Mouse (Mus musculus) erythroid progenitor cell, adult 5-6 weeks (primary cell): ENCODE results near the gene Elmo1. TPM values are rescaled to one million over a fixed set of nuclear protein-coding genes. Genes with fewer than 3 reads are reported as not detected.

ENCODE experiments used
- ATAC-seq: replicated peaks from 2 replicates; pipeline ENCODE4 v1.8.0; 2016; ENCODE audit warnings: moderate number of reproducible peaks, mild to moderate bottlenecking, moderate TSS enrichment, inconsistent platforms; ENCODE audit not compliant: poor library complexity, low FRiP score, severe bottlenecking
- total RNA-seq, 2 experiments: library from RNA; stranded (forward) in 1 of 2; stranded (reverse) in 1 of 2; fragments of 150-400 nt in 1 of 2; fragments of 186-747, 209-891 nt in 1 of 2; gene quantifications; 2 replicates each; pipeline versions ENCODE4 v1.2.3 to v1.2.4; 2015 to 2017; ENCODE audit warnings: low replicate concordance in 2 of 2

Elmo1 gene
- total RNA-seq, 2 experiments from 2014 or later, result 5.7 to 20.5 TPM

DNA sequence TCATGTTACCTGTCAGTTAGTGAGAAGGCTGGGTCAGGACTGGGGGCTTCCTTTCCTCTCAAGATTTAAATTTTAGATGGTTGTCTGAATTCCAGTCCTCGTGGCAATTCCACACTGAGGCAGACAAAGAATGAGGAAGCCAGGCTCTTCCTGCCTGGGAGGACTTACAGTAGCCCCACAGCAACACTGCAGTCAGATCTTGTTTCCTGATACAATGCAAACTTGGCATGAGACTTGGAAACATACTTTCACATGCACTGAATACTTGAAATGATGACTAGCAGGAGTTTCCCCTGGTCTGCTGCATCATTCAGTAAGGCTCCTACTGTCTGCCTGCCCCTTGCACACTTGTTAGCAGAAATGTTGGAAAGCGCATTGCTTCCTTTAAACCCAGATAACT is 97.3 kb downstream of the Elmo1 start:
- no peak for ATAC-seq

DNA sequence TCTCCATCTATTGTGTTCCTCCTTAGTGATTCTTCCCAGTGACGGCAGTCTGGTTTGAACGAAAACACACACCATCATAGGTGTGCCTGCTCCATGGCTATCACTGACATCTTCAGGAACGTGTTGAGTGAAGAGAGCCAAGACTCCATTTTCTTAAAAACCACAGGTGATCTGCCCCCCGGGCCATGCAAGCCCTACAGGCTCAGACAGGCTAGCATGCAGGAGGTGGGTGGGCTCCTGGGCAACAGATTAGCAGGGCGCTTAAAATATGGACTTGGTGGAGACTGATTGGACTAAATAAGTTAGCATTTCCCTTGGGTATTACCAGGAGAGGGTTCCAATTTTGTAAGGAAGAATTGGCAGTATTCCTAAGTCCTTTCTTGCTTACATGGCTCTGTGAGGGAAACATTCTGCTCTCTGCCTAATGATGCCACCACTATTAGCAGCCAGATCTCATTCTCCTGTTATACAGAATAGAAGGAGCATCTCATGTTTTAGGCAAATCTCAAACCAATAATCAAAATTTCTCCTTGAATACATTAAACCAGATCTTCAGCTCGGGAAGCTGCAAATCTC is 101.7 kb downstream of the Elmo1 start:
- no peak for ATAC-seq

GRCm38 (mm10) chr13:20200582-20200981 is 110.2 kb downstream of the Elmo1 start:
- ATAC-seq, result no peak

DNA sequence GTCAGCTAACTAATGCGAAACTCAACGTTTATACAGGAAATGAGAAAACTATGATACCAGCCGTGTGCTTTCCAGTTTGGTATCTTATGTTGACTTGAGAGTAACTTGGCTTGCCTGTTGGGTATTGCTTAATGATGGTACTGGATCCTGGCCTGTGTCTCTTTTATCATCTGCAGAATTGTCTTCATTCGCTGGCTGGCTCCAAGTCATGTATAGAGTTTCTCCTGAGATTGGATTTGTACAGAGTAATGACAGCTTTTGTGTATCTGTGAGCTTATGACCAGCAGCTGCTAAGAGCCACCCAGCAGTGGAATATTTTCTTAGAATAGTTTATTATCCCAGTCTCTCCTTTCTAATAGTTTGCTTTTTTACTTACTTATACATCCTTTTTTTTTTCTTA is 112.2 kb downstream of the Elmo1 start:
- ATAC-seq, result no peak

- ATAC-seq, result no peak
These were observed 113.8 kb downstream of the Elmo1 start for GRCm38 (mm10) chr13:20204165-20204564.

DNA sequence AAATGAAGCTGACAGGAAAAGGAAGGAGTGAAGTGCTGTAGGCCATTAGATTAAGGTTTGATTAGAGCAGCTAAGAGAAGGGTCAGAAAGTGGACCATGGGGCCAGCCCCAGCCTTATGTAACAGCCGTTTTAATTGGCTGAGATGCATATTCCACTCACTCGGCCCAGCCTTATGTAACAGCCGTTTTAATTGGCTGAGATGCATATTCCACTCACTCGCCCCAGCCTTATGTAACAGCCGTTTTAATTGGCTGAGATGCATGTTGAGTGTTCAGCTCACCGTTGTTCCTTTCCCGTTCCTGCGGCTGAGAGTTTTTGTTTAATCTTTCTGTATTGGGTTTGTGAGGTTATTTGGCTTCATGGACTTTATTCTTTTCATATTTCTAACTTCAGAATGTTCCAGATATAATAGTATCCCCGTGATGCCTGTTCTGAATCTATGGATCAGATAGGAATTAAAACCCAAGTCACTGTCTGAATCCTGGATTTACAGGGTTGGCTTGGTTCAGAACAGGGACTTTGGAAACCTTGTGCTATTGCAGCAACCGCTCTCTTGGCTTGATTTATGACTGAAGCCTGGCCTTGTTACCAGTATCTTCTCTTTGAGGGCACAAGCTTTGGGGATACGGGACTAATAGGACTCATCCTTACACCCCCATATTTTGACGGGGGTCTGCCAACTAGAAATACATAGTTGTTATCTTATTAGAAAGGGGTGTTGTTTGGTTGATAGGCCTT is 114.8 kb downstream of the Elmo1 start:
- ATAC-seq, result no peak

DNA sequence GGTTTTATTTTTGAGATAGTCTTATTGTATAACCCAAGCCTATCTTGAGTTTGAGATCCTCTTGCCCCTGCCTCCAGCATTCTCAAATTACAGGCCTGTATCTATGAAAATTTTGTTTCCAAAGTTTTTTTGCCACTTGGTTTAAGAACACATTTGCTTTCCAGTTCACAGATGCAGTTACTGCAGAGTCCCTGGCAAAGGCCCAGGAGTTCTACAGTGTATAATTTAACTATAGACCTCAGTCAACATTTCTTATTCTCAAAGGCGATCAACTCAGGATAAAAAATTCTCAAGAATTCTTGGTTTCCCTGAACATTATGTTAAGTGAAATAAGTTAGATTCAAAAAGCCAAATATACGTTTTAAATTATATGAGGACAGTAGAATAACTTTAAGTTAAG is 115.3 kb downstream of the Elmo1 start:
- ATAC-seq, result no peak

DNA sequence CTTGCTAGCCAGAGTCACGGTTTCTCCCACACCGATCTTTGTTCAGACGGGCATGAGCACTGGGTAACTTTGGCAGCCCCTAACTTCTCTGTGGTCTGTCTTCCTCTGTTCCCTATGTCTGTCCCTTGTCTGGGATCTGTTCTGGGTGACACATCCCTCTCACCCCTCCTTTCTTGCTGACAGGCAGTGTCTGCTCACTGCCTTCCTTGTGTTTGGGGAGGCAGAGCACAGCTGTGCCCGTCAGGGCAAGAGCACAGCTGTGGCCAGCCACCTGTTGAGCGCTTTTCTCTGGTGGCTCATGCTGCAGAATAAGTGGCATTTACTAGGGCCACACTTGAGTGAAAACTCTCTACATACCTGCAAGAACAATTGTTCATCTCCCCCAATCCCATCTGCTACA is 116.7 kb downstream of the Elmo1 start:
- ATAC-seq, result no peak

- no peak for ATAC-seq
These were observed 117.7 kb downstream of the Elmo1 start for GRCm38 (mm10) chr13:20207950-20208642.

GRCm38 (mm10) chr13:20208867-20209266 is 118.5 kb downstream of the Elmo1 start:
- no peak for ATAC-seq

- ATAC-seq, result no peak
These were observed 121.4 kb downstream of the Elmo1 start for GRCm38 (mm10) chr13:20211780-20212179.

GRCm38 (mm10) chr13:20212665-20213064 is 122.3 kb downstream of the Elmo1 start:
- ATAC-seq, result no peak

GRCm38 (mm10) chr13:20213861-20214260 is 123.5 kb downstream of the Elmo1 start:
- ATAC-seq, result no peak

GRCm38 (mm10) chr13:20217453-20218090 is 127.2 kb downstream of the Elmo1 start:
- ATAC-seq, result no peak

- ATAC-seq, result no peak
These were observed 127.7 kb downstream of the Elmo1 start for GRCm38 (mm10) chr13:20218126-20218525.

GRCm38 (mm10) chr13:20220414-20220813 is 130.0 kb downstream of the Elmo1 start:
- ATAC-seq, result no peak

GRCm38 (mm10) chr13:20227923-20228705 is 137.7 kb downstream of the Elmo1 start:
- ATAC-seq, result no peak

DNA sequence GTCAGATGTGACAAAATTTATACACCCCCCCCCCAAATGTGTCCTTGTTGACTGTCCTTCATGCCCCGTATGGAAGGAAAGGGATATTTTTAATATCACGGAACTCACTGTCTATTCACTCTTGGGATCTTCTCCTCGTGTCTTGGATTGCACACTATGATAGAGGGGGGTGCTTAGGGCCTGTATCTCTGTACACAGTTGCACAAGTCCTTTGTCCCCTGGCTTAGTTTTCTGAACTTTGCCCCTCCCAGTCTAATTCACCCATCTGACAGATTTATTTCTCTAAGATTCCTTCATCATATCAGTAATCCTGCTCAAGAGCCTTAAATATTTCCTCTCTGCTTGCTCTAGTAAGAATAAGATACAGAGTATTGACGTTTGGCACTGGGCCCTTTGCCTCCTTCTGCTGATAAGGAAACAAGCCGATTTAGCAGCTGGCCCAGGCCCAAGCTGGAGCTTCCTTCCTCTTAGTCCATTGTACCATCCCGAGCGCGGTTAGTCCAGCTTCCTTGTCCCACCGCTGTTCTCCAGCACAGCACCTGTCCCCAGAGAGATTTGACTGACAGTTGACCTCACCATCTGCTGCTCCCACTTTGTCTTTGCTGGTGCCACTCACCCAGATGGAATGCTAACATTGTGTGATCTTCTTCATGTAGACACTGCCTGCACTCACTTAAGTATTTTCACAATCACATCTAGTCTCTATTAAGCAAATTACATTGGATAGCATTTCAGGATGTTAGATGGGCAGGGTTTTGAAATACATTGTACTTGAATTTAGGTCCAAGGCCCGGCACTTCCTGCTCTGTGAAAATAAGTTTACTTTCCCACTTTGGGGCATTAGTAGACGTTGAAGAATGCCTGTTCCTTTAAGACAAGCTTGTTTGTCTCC is 141.7 kb downstream of the Elmo1 start:
- no peak for ATAC-seq

DNA sequence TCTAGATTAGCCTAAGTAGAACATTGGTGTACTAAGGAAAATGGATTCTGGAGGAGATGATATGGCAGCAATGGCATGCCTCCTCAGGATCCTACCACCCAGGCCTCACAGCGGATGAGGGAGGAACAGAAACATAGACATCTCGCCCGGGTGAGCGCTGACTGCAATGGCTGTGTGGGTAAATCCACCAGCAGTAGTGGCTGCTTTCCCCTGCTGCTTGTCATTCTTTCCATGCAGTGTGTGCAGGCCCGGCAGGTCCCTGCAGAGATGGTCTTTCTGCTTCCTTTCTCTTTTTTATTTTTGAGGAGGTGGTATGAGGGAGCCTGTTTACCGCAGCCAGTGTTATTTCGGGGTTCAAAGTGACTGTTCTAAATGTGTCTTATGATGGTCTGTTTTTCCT is 143.3 kb downstream of the Elmo1 start:
- no peak for ATAC-seq
